Mouse (Mus musculus) hematopoietic stem cell, adult 5-6 weeks (primary cell): ENCODE data around the gene Ergic1. TPM values are rescaled to one million over a fixed set of nuclear protein-coding genes. Genes with fewer than 3 reads are reported as not detected.

Experiments
- ATAC-seq, 2 experiments: fragments of 125-278 bp in 1 of 2; replicated peaks in 1 of 2; 2 replicates each; pipeline ENCODE4 v1.8.0; 2016 to 2017; ENCODE audit warnings: inconsistent platforms in 2 of 2, mild to moderate bottlenecking in 2 of 2, moderate number of reproducible peaks in 2 of 2, low read depth in 1 of 2, moderate TSS enrichment in 1 of 2; ENCODE audit not compliant: low FRiP score in 2 of 2, poor library complexity in 2 of 2, severe bottlenecking in 2 of 2, insufficient read depth in 1 of 2, low TSS enrichment in 1 of 2
- total RNA-seq: library from RNA; stranded (forward); fragments of 172-1452, 232-1000 nt; gene quantifications from 2 replicates; pipeline ENCODE4 v1.2.3, GENCODE M21; 2017

Ergic1 gene
- total RNA-seq, 1 experiment from 2014 or later = 67.5 TPM

- no peak for ATAC-seq
Observed at GRCm38 (mm10) chr17:26690236-26690635, 128.9 kb downstream of the Ergic1 start.

GRCm38 (mm10) chr17:26691110-26691509 lies 129.8 kb downstream of the Ergic1 start:
- ATAC-seq = no peak

GRCm38 (mm10) chr17:26693424-26693823 lies 132.1 kb downstream of the Ergic1 start:
- no peak for ATAC-seq

GRCm38 (mm10) chr17:26694171-26694570 lies 132.9 kb downstream of the Ergic1 start:
- no peak for ATAC-seq

- no peak for ATAC-seq
Observed at GRCm38 (mm10) chr17:26695193-26695592, 133.9 kb downstream of the Ergic1 start.

GRCm38 (mm10) chr17:26698846-26699245 lies 137.6 kb downstream of the Ergic1 start:
- ATAC-seq = no peak

- no peak for ATAC-seq
Observed at GRCm38 (mm10) chr17:26699819-26700616, 138.7 kb downstream of the Ergic1 start.

- no peak for ATAC-seq
Observed at GRCm38 (mm10) chr17:26701565-26701964, 140.3 kb downstream of the Ergic1 start.

- no peak for ATAC-seq
Observed at GRCm38 (mm10) chr17:26702621-26703020, 141.3 kb downstream of the Ergic1 start.

GRCm38 (mm10) chr17:26703671-26704070 lies 142.4 kb downstream of the Ergic1 start:
- ATAC-seq = no peak

- peak in 1 of 2 experiments; percentile 32; a peak in 1 of 4 replicates for ATAC-seq
Observed at GRCm38 (mm10) chr17:26705463-26706359, 144.4 kb downstream of the Ergic1 start.

Other genes starting within 250 kb of the Ergic1 start
- 4.5 and 7.0 TPM in 2 replicates for gene Neurl1b, start 146.7 kb upstream of the Ergic1 start, total RNA-seq
- gene Dusp1, start 639 bp downstream of the Ergic1 start, total RNA-seq = 140 and 247 TPM in 2 replicates
- gene Atp6v0e, start 101.7 kb downstream of the Ergic1 start, total RNA-seq = 208 and 248 TPM in 2 replicates
- 45.1 and 66.0 TPM in 2 replicates for gene Crebrf, start 154.2 kb downstream of the Ergic1 start, total RNA-seq
- 27.1 and 54.0 TPM in 2 replicates for gene Bnip1, start 219.6 kb downstream of the Ergic1 start, total RNA-seq